Mouse (Mus musculus): ENCODE results near the gene Leng8.

DNA sequence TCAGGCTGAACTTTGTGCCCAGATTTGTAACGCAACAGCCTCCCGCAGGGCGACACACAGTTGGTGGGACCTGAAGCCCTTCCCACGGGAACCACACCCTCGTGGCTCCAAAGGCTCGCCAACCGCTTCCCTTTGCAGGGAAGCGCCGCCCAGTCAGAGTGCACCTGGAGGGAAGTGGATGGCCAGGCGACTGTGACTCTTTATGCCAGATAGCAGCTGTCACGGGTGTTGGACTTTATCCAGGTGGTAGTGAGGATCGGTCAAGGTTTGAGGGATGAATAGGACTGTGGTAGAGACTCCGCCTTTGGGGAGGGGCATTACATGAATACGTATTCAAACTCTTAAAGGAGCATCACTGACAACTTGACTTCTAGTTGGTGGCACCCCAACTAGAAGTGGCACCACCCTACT, 14.0 kb downstream of the Leng8 start:
- TF ChIP-seq POLR2A (IDR thresholded peaks at IDR 0.05; ENCODE audit: insufficient read depth, low read depth, low read length): no peak
- TF ChIP-seq CTCF (IDR thresholded peaks at IDR 0.05): no peak

Measured in heart, adult 2 months (tissue).